Mouse (Mus musculus) small intestine, adult 2 months (tissue): Measurements from ENCODE around the gene Ppp1r12a.

Experiments
- CTCF ChIP-seq: fragments of 200-500 bp; IDR thresholded peaks from 2 replicates; pipeline ENCODE4 v1.5.1; 2012; ENCODE audit warnings: low read depth, mild to moderate bottlenecking, control low read depth, inconsistent platforms, low read length, moderate library complexity, mixed read lengths; ENCODE audit not compliant: insufficient replicate concordance, insufficient read length; ENCODE audit errors: extremely low read depth
- POLR2A ChIP-seq: fragments of 200-500 bp; IDR thresholded peaks from 2 replicates; pipeline ENCODE4 v1.6.1; 2012; ENCODE audit warnings: low read depth, mild to moderate bottlenecking, control low read depth, inconsistent platforms, low read length, moderate library complexity

GRCm38 (mm10) chr10:108143991-108144525, 17.9 kb upstream of the Ppp1r12a start:
- TF ChIP-seq POLR2A = no peak
- TF ChIP-seq CTCF = no peak
